Mouse (Mus musculus): Measurements from ENCODE around the gene Gadl1.

- no peak for TF ChIP-seq CTCF (IDR thresholded peaks at IDR 0.05; ENCODE audit: insufficient read depth, low read depth, low read length)
- TF ChIP-seq POLR2A (IDR thresholded peaks at IDR 0.05; ENCODE audit: insufficient read depth, low read depth, low read length), result no peak
Measured at GRCm38 (mm10) chr9:116013911-116014310, 104.7 kb downstream of the Gadl1 start.
